Mouse (Mus musculus) liver, adult 2 months (tissue): ENCODE data around the gene Ahctf1.

Experiments used
- CTCF ChIP-seq: fragments of 200-500 bp; IDR thresholded peaks from 2 replicates; pipeline ENCODE4 v1.5.1; 2011; ENCODE audit warnings: low read depth, low read length, control low read depth
- POLR2A ChIP-seq: fragments of 200-500 bp; IDR thresholded peaks from 2 replicates; pipeline ENCODE4 v1.6.1; 2011; ENCODE audit warnings: low read length, control low read depth; ENCODE audit not compliant: insufficient read depth; ENCODE audit errors: extremely low read depth

DNA sequence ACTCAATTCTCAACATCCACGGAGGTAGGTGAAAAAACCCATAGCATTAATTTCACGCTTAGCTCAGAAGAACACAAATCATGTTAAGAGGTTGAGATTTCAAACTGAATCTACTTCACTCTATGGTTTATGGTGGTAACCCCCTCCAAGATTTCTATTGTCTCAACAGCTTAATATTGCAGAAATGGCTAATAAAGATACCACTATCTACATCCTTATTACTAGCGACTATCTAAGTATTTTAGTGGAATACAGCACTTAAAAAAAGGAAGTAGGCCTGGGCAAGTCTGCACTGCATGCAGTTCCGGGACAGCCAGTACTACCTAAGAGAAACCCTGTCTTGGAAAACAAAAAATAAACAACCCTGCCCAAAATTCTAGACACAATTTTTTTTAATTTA lies 42.9 kb downstream of the Ahctf1 start:
- no peak for TF ChIP-seq CTCF
- TF ChIP-seq POLR2A, result no peak
